Mouse (Mus musculus) midbrain, embryonic 12.5 days (tissue): Measurements from ENCODE around the gene Dcpp1. TPM values are rescaled to one million over a fixed set of nuclear protein-coding genes. Genes with fewer than 3 reads are reported as not detected.

ENCODE experiments used
- polyA plus RNA-seq: library from polyadenylated mRNA; unstranded; fragments of >200 nt; fragmentation: Nextera tagmentation; extraction: Ambion mirVana; gene quantifications from 2 replicates; pipeline ENCODE4 v1.2.1, GENCODE M21; 2016

The Dcpp1 gene
- polyA plus RNA-seq, 1 experiment from 2014 or later, result not detected

Other genes with a start within 250 kb of the Dcpp1 start
- gene Mmp25, start 235.6 kb upstream of the Dcpp1 start, polyA plus RNA-seq, result 1.5 and 1.7 TPM in 2 replicates
- 0.14 and 0.26 TPM in 2 replicates for gene Bicdl2, start 220.4 kb upstream of the Dcpp1 start, polyA plus RNA-seq
- gene Hcfc1r1, start 207.3 kb upstream of the Dcpp1 start, polyA plus RNA-seq, result 52.2 and 52.8 TPM in 2 replicates
- 46.7 and 48.5 TPM in 2 replicates for gene Thoc6, start 207.0 kb upstream of the Dcpp1 start, polyA plus RNA-seq
- 2.2 and 2.5 TPM in 2 replicates for gene Tnfrsf12a, start 203.4 kb upstream of the Dcpp1 start, polyA plus RNA-seq
- 1.7 and 2.8 TPM in 2 replicates for gene Cldn6, start 201.6 kb upstream of the Dcpp1 start, polyA plus RNA-seq
- 0.84 TPM in 2 replicates for gene Cldn9, start 196.8 kb upstream of the Dcpp1 start, polyA plus RNA-seq
- 0.14 TPM in 1 of 2 replicates, not detected in the other for gene 1520401A03Rik, start 158.1 kb upstream of the Dcpp1 start, polyA plus RNA-seq
- gene Pkmyt1, start 154.5 kb upstream of the Dcpp1 start, polyA plus RNA-seq, result 36.9 and 40.8 TPM in 2 replicates
- 40.4 and 41.2 TPM in 2 replicates for gene Paqr4, start 140.0 kb upstream of the Dcpp1 start, polyA plus RNA-seq
- 1.2 and 1.5 TPM in 2 replicates for gene Kremen2, start 135.0 kb upstream of the Dcpp1 start, polyA plus RNA-seq
- gene Flywch1, start 109.3 kb upstream of the Dcpp1 start, polyA plus RNA-seq, result 212 and 220 TPM in 2 replicates
- gene Flywch2, start 94.8 kb upstream of the Dcpp1 start, polyA plus RNA-seq, result 33.6 and 37.2 TPM in 2 replicates
- 736 and 744 TPM in 2 replicates for gene Srrm2, start 90.3 kb upstream of the Dcpp1 start, polyA plus RNA-seq
- 1,125 and 1,165 TPM in 2 replicates for gene Elob, start 51.7 kb upstream of the Dcpp1 start, polyA plus RNA-seq
- gene Prss33, start 44.8 kb upstream of the Dcpp1 start, polyA plus RNA-seq, result 0.48 and 0.76 TPM in 2 replicates
- gene Prss32, start 37.0 kb upstream of the Dcpp1 start, polyA plus RNA-seq, result not detected in 2 replicates
- 0.82 and 0.91 TPM in 2 replicates for gene Prss41, start 36.7 kb upstream of the Dcpp1 start, polyA plus RNA-seq
- gene Prss21, start 12.8 kb upstream of the Dcpp1 start, polyA plus RNA-seq, result not detected in 2 replicates
- gene Dcpp2, start within 50 bp of the Dcpp1 start, polyA plus RNA-seq, result not detected in 2 replicates
- gene Dcpp3, start 36.6 kb downstream of the Dcpp1 start, polyA plus RNA-seq, result not detected in 2 replicates
- gene Sbp, start 60.8 kb downstream of the Dcpp1 start, polyA plus RNA-seq, result not detected in 2 replicates
- gene Sbpl, start 74.4 kb downstream of the Dcpp1 start, polyA plus RNA-seq, result not detected in 2 replicates
- gene Prss30, start 99.7 kb downstream of the Dcpp1 start, polyA plus RNA-seq, result not detected in 2 replicates
- 0.17 TPM in 1 of 2 replicates, not detected in the other for gene Prss22, start 117.2 kb downstream of the Dcpp1 start, polyA plus RNA-seq
- 0.19 and 0.37 TPM in 2 replicates for gene Prss27, start 157.3 kb downstream of the Dcpp1 start, polyA plus RNA-seq
- 86.9 and 92.3 TPM in 2 replicates for gene Kctd5, start 192.6 kb downstream of the Dcpp1 start, polyA plus RNA-seq